Mouse (Mus musculus) ovary, postnatal 10 days (tissue): ENCODE measurements around the gene Iqgap2.
A peak's percentile ranks its signal among the peaks of the same experiment; 100 is the strongest.

Source experiments
- DNase-seq: peaks from one replicate; pipeline ENCODE4 v3.0.0; 2022; ENCODE audit warnings: low spot score

Gene Iqgap2

GRCm38 (mm10) chr13:95653696-95654095 is 238.0 kb downstream of the Iqgap2 start:
- no peak for DNase-seq

GRCm38 (mm10) chr13:95651870-95652668 is 239.7 kb downstream of the Iqgap2 start:
- DNase-seq = no peak

- no peak for DNase-seq
These were observed 241.8 kb downstream of the Iqgap2 start for GRCm38 (mm10) chr13:95649941-95650340.

GRCm38 (mm10) chr13:95647248-95647647 is 244.5 kb downstream of the Iqgap2 start:
- no peak for DNase-seq

- no peak for DNase-seq
These were observed 245.0 kb downstream of the Iqgap2 start for GRCm38 (mm10) chr13:95646687-95647111.

- no peak for DNase-seq
These were observed 248.0 kb downstream of the Iqgap2 start for GRCm38 (mm10) chr13:95643740-95644139.

GRCm38 (mm10) chr13:95641061-95641986 is 250.4 kb downstream of the Iqgap2 start:
- no peak for DNase-seq

GRCm38 (mm10) chr13:95640408-95640807 is 251.3 kb downstream of the Iqgap2 start:
- DNase-seq = no peak

- DNase-seq = no peak
These were observed 252.2 kb downstream of the Iqgap2 start for GRCm38 (mm10) chr13:95639336-95640116.

- DNase-seq = no peak
These were observed 252.8 kb downstream of the Iqgap2 start for GRCm38 (mm10) chr13:95638894-95639293.

- DNase-seq = no peak
These were observed 254.0 kb downstream of the Iqgap2 start for GRCm38 (mm10) chr13:95637737-95638136.

- no peak for DNase-seq
These were observed 256.4 kb downstream of the Iqgap2 start for GRCm38 (mm10) chr13:95635301-95635700.

GRCm38 (mm10) chr13:95634451-95634850 is 257.3 kb downstream of the Iqgap2 start:
- no peak for DNase-seq

- DNase-seq = no peak
These were observed 258.3 kb downstream of the Iqgap2 start for GRCm38 (mm10) chr13:95633384-95633783.

- no peak for DNase-seq
These were observed 259.6 kb downstream of the Iqgap2 start for GRCm38 (mm10) chr13:95632144-95632543.

- no peak for DNase-seq
These were observed 261.0 kb downstream of the Iqgap2 start for GRCm38 (mm10) chr13:95630747-95631146.

GRCm38 (mm10) chr13:95629751-95630150 is 262.0 kb downstream of the Iqgap2 start:
- DNase-seq = no peak

- no peak for DNase-seq
These were observed 265.0 kb downstream of the Iqgap2 start for GRCm38 (mm10) chr13:95626696-95627095.

- no peak for DNase-seq
These were observed 268.7 kb downstream of the Iqgap2 start for GRCm38 (mm10) chr13:95623042-95623441.

- no peak for DNase-seq
These were observed 270.2 kb downstream of the Iqgap2 start for GRCm38 (mm10) chr13:95621563-95621962.

- no peak for DNase-seq
These were observed 272.9 kb downstream of the Iqgap2 start for GRCm38 (mm10) chr13:95618859-95619258.

- DNase-seq = peak; percentile 67
These were observed 273.4 kb downstream of the Iqgap2 start, which contains the start of gene F2r for GRCm38 (mm10) chr13:95618309-95618712. F2r (minus strand) TSS chr13:95618487.
